Mouse (Mus musculus) testis, adult 2 months (tissue): ENCODE measurements at regions not wholly inside any gene's neighbourhood (a gene's known extent, or its start where the extent isn't known, plus 50 kb on each side); places are given as distances from the start of the nearest gene placed in this dataset.

Experiments used
- CTCF ChIP-seq: fragments of 200-500 bp; IDR thresholded peaks from 2 replicates; pipeline ENCODE4 v1.5.1; 2012; ENCODE audit warnings: low read depth, mild to moderate bottlenecking, inconsistent platforms, low read length, moderate library complexity; ENCODE audit not compliant: control insufficient read depth, insufficient read depth, insufficient replicate concordance
- POLR2A ChIP-seq: fragments of 200-500 bp; IDR thresholded peaks from 2 replicates; pipeline ENCODE4 v1.6.1; 2012; ENCODE audit warnings: low read depth, mild to moderate bottlenecking, inconsistent platforms, low read length, moderate library complexity; ENCODE audit not compliant: control insufficient read depth

- TF ChIP-seq CTCF (no peak), POLR2A (no peak)
Observed at GRCm38 (mm10) chr16:26163401-26163800, 57.8 kb upstream of the P3h2 start.
